Mouse (Mus musculus) bone marrow, adult 2 months (tissue): ENCODE data around the gene Cacng7.

Experiments
- CTCF ChIP-seq: fragments of 200-500 bp; IDR thresholded peaks from 2 replicates; pipeline ENCODE4 v1.5.1; 2011; ENCODE audit warnings: low read length, control low read depth; ENCODE audit not compliant: control insufficient read depth, insufficient read depth
- POLR2A ChIP-seq: fragments of 200-500 bp; IDR thresholded peaks from 2 replicates; pipeline ENCODE4 v1.6.1; 2011; ENCODE audit warnings: low read depth, mild to moderate bottlenecking, control low read depth, low read length, borderline replicate concordance; ENCODE audit not compliant: control insufficient read depth

GRCm38 (mm10) chr7:3295321-3296110 is 37.2 kb upstream of the Cacng7 start:
- TF ChIP-seq CTCF: no peak
- TF ChIP-seq POLR2A: no peak
